Mouse (Mus musculus) hindbrain, embryonic 13.5 days (tissue): ENCODE data around the gene Chrm5. TPM values are rescaled to one million over a fixed set of nuclear protein-coding genes. Genes with fewer than 3 reads are reported as not detected.
A peak's percentile ranks its signal among the peaks of the same experiment; 100 is the strongest.

Source experiments
- ATAC-seq: fragments of 200-750 bp; cut with Nextera tagmentation; 2 replicates; pipeline ENCODE4 v1.8.0; 2017; ENCODE audit warnings: moderate TSS enrichment; ENCODE audit not compliant: low FRiP score
- H3K27ac ChIP-seq: fragments of 300-500 bp; sonication (generic); 2 replicates; pipeline ENCODE4 v1.5.1; 2015; ENCODE audit warnings: inconsistent platforms, mild to moderate bottlenecking, moderate library complexity
- H3K27me3 ChIP-seq: fragments of 300-500 bp; sonication (generic); 2 replicates; pipeline ENCODE4 v1.6.1; 2015; ENCODE audit warnings: mild to moderate bottlenecking, inconsistent platforms
- H3K36me3 ChIP-seq: fragments of 300-500 bp; sonication (generic); 2 replicates; pipeline ENCODE4 v1.6.1; 2015; ENCODE audit warnings: mild to moderate bottlenecking, inconsistent platforms
- H3K4me1 ChIP-seq: fragments of 300-500 bp; sonication (generic); replicated peaks from 2 replicates; pipeline ENCODE4 v1.6.1; 2015; ENCODE audit warnings: inconsistent platforms
- H3K4me2 ChIP-seq: fragments of 300-500 bp; sonication (generic); 2 replicates; pipeline ENCODE4 v1.6.1; 2015; ENCODE audit warnings: inconsistent platforms, mild to moderate bottlenecking, moderate library complexity
- H3K4me3 ChIP-seq: fragments of 300-500 bp; sonication (generic); 2 replicates; pipeline ENCODE4 v1.5.1; 2015; ENCODE audit warnings: mild to moderate bottlenecking, inconsistent platforms
- H3K9ac ChIP-seq: fragments of 300-500 bp; sonication (generic); 2 replicates; pipeline ENCODE4 v1.6.1; 2015; ENCODE audit warnings: mild to moderate bottlenecking, inconsistent platforms
- H3K9me3 ChIP-seq: fragments of 300-500 bp; sonication (generic); 2 replicates; pipeline ENCODE4 v1.6.1; 2016; ENCODE audit warnings: inconsistent platforms
- WGBS: fragments of 180-500 bp; shearing (Covaris S2); methylation state at CpG from one replicate; pipeline ENCODE4 v1.1.7; 2015; 5-methylcytosine and 5-hydroxymethylcytosine counted together
- polyA plus RNA-seq: library from polyadenylated mRNA; unstranded; fragments of >200 nt; fragmentation: Nextera tagmentation; extraction: Ambion mirVana; gene quantifications from 2 replicates; pipeline ENCODE4 v1.2.1, GENCODE M21; 2015

The Chrm5 gene
- polyA plus RNA-seq, 1 experiment from 2014 or later, result 0.68 TPM

DNA sequence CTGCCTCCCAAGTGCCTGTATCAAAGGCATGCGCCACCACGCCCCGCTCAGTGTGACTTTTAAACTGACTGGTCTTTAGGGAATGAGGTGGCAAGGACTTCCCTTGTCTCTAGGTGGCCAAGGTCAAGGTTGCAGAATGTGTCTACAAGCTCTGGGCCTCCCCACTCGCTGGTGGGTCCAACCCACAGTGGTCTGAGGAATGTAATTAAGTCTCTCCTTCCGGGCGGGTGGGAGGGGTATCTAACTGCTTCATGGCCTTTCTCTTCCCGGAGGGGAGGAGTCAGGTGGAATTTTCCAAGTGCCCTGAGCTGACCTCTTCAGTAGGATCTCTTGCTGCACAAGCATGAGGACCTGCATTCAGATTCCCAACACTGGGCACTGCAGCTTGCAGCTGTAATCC is 17.3 kb upstream of the Chrm5 start:
- Histone ChIP-seq H3K4me2 (no peak overlapping the region), H3K27ac (no peak overlapping the region), H3K36me3 (no peaks in the 10 kb centered on the region), H3K9me3 (no peaks in the 10 kb centered on the region), H3K9ac (no peak overlapping the region), H3K27me3 (no peaks in the 10 kb centered on the region), H3K4me1 (peaks cover 11% of the 10 kb centered on the region), H3K4me3 (no peak overlapping the region)
- 77% methylated on average over 7 of the region's 7 CpGs for WGBS
- ATAC-seq, result no peak

DNA sequence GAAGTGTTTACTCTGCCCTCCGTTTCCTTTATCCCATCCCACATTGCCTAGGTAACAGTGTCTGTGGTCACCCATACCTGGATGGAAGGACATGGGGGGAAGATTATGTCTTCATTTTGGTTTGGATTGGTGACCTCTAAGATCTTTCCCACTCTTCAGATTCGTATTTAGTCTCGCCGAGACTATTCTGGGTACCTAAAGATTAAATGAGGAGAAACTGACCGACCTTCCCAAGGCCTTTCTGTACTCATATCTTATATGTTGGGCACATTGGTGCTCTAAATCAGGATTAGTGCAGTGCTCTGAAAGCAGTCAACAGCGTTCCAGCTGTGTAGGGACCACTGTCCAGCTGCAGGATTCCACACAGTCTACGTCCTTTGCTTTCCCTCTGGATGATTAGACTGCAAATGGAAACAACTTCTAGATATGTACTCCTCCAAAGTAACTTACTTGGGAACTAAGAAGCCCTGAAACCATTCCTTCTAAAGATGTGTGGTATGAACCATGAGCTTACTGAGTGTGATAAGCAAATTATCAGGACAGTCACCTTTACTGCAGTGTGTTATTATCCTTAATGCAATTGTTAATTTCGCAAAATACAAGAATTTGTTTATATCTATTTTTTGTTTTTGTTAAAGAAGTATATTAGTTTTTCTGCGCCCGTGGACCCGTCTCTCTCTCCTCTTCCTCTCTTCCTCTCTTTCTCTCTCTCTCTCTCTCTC is 13.1 kb upstream of the Chrm5 start:
- Histone ChIP-seq H3K4me3 (peak overlapping the region; percentile 76), H3K4me2 (peak overlapping the region; percentile 73), H3K4me1 (peaks cover 12% of the 10 kb centered on the region), H3K27me3 (no peaks in the 10 kb centered on the region), H3K27ac (peak overlapping the region; percentile 98), H3K9me3 (no peaks in the 10 kb centered on the region), H3K36me3 (no peaks in the 10 kb centered on the region), H3K9ac (peak overlapping the region; percentile 94)
- 47% methylated on average over 11 of the region's 11 CpGs for WGBS
- ATAC-seq, result peak; percentile 28

DNA sequence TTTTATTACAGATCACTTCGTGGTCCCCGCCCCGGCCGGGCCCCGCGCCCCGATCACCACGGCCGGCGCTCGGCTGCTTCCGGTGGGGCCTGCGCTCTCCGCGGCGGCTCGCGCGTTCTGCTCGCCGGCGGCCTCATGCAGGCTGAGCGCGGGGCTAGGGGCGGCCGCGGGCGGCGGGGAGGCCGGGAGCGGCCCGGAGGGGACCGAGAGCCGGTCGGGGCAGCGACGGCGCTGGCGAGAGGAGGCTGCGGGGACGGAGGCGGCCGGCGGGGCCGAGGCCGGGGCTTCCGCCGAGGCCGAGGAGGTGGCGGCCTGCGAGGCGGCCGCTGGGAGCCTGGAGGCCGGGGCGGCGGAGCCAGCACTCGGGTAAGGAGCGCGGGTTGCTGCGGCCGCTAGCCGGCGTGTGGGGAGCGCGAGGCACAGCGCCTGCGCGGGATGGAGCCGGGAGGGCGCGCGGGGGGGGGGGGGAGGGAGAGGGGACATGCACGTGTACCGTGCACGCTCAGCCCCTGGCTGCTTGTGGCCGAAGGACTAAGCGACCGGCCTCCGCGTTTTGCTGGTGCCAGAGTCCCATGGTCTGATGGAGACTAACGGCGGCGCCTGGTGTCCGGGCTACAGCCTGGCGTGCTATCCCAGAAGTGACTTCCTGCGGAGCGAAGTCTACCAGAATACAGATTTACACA is 12.4 kb upstream of the Chrm5 start, which contains the start of gene Aven:
Aven (plus strand) TSS at position 109 of the 683 bp plus-strand sequence.
- Histone ChIP-seq H3K4me3 (peak within 1 kb of the TSS; percentile 76), H3K27ac (peak within 1 kb of the TSS; percentile 98), H3K36me3 (no peaks in the 10 kb centered on the region), H3K9me3 (no peaks in the 10 kb centered on the region), H3K4me1 (peaks cover 12% of the 10 kb centered on the region), H3K4me2 (peak within 1 kb of the TSS; percentile 73), H3K27me3 (no peaks in the 10 kb centered on the region), H3K9ac (peak within 1 kb of the TSS; percentile 94)
- peak; percentile 97 for ATAC-seq
- under 1% methylated on average over 55 of the region's 87 CpGs for WGBS

DNA sequence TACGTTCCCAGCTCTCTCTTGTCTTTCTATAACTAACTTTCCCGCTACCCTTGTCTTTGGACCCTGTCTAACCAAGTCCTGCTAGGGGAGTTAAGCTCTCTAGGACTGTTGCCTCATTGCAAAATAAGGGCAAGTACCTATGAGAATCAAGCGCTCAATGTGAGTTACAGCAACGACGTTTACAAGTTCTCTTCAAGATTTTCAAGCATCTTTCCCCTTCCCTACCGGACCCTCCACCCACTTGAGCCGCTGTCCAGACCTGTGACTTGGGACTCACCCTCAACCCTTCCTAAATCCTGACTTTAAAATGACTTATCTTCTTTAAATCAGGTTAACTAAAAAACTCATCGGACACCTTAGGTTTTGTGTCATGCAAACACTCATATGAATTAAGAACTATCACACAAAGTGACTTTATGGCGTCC is 11.9 kb upstream of the Chrm5 start:
- Histone ChIP-seq H3K9me3 (no peaks in the 10 kb centered on the region), H3K4me2 (peak overlapping the region; percentile 73), H3K4me3 (peak overlapping the region; percentile 76), H3K27ac (peak overlapping the region; percentile 98), H3K27me3 (no peaks in the 10 kb centered on the region), H3K4me1 (peaks cover 12% of the 10 kb centered on the region), H3K9ac (peak overlapping the region; percentile 94), H3K36me3 (no peaks in the 10 kb centered on the region)
- ATAC-seq, result peak; percentile 5; the same call in 1 of the 2 replicates
- WGBS, result 6% methylated on average over 9 of the region's 9 CpGs

DNA sequence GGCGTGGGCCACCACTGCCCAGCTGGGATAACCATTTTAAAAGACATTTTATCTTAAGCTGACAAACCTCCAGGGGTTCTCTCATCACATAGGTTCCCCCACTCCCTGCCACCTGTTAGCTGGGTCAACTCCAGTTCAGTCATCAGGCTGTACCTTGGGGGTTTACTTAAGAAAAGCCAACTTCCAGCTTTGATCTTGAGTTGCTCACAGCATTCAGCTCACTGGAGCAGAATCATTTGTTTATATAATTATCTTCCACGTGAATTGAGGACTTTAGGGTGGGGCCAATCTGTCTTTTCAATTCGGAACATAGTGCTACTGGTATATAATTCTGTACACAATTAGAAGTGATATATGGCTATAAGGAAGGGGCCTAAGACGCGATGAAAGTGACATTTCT is 11.1 kb upstream of the Chrm5 start:
- no peak for ATAC-seq
- Histone ChIP-seq H3K36me3 (no peaks in the 10 kb centered on the region), H3K9me3 (no peaks in the 10 kb centered on the region), H3K9ac (no peak overlapping the region), H3K4me1 (peaks cover 12% of the 10 kb centered on the region), H3K27ac (no peak overlapping the region), H3K4me3 (no peak overlapping the region), H3K4me2 (no peak overlapping the region), H3K27me3 (no peaks in the 10 kb centered on the region)
- WGBS, result 64% methylated on average over 5 of the region's 5 CpGs

DNA sequence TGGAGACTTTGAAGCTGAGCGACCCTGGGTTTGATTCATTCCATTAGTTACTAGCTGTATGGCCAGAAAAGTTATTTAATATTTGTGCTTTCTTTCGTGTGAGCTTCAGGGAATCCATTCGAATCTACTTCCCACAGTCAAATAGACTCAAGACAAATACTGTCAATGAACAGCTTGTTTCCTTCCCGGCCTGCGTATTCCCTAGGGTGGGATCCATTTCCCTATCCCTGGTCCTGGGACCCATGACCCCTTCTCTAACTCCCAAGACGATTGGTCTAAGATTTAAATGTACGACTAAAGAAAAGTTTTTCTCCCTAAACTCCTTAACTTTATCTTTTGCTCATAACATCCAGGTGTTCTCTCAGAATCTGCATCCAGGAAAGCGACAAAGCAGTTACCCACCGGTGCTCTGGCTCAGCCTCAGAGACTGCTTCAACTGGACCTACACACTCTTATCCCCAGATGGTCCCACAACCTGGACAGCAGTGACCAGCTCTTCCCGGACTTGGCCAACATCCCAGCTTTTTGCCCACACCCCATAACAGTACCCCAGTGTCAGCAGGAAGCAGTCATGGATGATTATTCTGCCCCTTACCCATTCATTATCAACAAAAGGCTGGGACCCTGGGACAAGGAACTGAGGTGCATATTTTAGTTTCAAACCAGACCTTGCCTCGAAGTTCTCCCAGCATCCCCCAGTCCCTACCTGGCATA is 10.1 kb upstream of the Chrm5 start:
- Histone ChIP-seq H3K9ac (no peak overlapping the region), H3K9me3 (no peaks in the 10 kb centered on the region), H3K4me2 (no peak overlapping the region), H3K27me3 (no peaks in the 10 kb centered on the region), H3K27ac (no peak overlapping the region), H3K4me3 (no peak overlapping the region), H3K36me3 (no peaks in the 10 kb centered on the region), H3K4me1 (peaks cover 12% of the 10 kb centered on the region)
- no peak for ATAC-seq
- 79% methylated on average over 11 of the region's 11 CpGs for WGBS

DNA sequence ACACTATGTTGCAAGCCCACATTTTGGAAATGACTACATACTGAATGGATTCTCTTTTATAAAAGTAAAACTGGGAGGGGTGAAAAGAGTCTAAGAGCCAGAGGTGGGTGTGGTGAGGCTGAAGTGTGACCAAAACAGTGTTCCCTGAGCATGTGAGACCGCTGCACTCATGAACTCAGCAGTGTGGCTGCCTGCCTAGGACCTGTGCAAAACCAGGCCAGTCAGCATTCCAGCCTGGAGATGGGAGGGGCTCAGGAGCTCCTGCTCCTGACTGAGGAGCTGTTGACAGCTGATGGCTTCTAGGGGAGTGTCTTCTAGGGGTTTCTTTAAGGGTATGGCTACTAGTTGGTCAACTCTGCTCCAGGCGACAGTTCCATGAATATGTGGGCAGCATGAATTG is 4.3 kb upstream of the Chrm5 start:
- no peak overlapping the region for H3K9ac ChIP-seq
- no peaks in the 10 kb centered on the region for H3K36me3 ChIP-seq
- no peak for ATAC-seq
- no peaks in the 10 kb centered on the region for H3K9me3 ChIP-seq
- H3K27me3 ChIP-seq, result no peaks in the 10 kb centered on the region
- H3K4me3 ChIP-seq, result no peak overlapping the region
- WGBS, result 83% methylated on average over 2 of the region's 2 CpGs
- H3K4me2 ChIP-seq, result no peak overlapping the region
- no peak overlapping the region for H3K27ac ChIP-seq
- H3K4me1 ChIP-seq, result no peaks in the 10 kb centered on the region

DNA sequence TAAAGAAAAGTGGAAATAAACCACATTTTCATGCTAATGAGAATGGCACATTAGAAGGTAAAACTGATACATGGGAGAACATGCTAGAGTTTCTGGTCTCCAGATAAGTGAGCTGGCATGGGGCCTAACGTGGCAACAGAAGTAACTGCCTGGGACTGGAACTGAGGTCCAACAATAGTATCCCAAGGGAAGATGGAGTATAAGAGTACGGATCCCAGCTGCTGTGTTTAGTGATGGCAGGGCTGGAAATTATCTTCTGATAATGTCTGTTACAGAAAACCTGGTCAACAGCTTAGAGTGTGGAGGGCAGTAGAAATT is 2.7 kb upstream of the Chrm5 start:
- H3K4me3 ChIP-seq, result no peak overlapping the region
- H3K9ac ChIP-seq, result no peak overlapping the region
- H3K27me3 ChIP-seq, result no peaks in the 10 kb centered on the region
- H3K4me2 ChIP-seq, result no peak overlapping the region
- H3K27ac ChIP-seq, result no peak overlapping the region
- no peak for ATAC-seq
- H3K9me3 ChIP-seq, result no peaks in the 10 kb centered on the region
- no peaks in the 10 kb centered on the region for H3K36me3 ChIP-seq
- 69% methylated on average over 2 of the region's 2 CpGs for WGBS
- H3K4me1 ChIP-seq, result no peaks in the 10 kb centered on the region

DNA sequence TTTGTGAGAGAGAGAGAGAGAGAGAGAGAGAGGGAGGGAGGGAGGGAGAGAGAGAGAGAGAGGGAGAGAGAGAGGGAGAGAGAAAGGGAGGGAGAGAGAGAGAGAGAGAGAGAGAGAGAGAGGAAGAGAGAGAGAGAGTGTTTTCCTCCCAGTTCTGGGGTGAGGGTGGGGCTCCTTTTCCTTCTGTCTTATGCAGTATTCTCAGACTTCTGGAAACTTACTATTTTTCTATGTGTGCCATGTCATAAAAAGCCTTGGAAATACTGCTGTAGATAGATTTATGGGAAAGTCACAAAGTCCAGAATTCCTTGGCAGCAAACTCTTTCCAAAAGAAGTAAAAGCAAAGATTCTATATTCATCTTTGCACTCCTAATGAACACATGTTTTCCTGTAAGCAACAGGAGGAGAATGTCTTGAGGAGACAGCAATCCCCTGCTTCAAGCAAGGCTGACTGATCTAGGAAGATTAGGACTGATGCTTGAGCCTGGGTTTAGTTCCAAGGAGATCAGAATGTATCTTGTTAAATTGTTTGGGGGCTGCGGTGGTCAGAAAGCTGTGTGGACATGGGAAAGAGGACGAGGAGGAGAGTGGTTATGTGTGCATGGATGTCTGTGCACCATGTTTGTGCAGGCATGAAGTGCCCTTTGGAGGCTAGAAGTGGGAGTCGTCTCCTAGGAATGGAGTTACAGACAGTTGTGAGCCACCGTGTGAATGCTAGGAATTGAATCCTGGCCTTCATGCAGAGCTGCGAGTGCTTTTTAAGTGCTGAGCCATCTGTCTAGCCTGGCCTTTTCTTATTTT is 2.2 kb upstream of the Chrm5 start:
- H3K27me3 ChIP-seq, result no peaks in the 10 kb centered on the region
- H3K4me2 ChIP-seq, result no peak overlapping the region
- no peaks in the 10 kb centered on the region for H3K4me1 ChIP-seq
- 79% methylated on average over 5 of the region's 5 CpGs for WGBS
- no peak overlapping the region for H3K9ac ChIP-seq
- H3K36me3 ChIP-seq, result no peaks in the 10 kb centered on the region
- no peak for ATAC-seq
- H3K4me3 ChIP-seq, result no peak overlapping the region
- no peak overlapping the region for H3K27ac ChIP-seq
- H3K9me3 ChIP-seq, result no peaks in the 10 kb centered on the region

DNA sequence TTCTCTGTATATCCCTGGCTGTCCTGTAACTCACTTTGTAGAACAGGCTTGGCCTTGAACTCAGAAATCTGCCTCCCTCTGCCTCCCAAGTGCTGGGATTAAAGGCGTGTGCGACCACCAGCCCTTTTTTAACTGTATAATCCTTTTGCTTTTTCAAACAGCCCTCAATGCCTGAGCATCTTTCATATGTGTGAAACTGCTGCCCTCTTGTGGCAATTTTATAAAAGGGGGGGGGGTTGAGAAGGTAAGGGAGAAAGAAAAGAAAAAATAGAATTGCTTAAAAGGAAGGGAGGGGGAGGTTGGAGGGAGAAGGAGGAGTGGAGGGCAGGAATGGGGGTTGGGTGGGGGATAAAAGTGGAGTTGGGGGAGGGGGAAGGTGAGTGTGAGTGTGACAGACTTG is 995 bp upstream of the Chrm5 start:
- 0% methylated on average over 2 of the region's 2 CpGs for WGBS

DNA sequence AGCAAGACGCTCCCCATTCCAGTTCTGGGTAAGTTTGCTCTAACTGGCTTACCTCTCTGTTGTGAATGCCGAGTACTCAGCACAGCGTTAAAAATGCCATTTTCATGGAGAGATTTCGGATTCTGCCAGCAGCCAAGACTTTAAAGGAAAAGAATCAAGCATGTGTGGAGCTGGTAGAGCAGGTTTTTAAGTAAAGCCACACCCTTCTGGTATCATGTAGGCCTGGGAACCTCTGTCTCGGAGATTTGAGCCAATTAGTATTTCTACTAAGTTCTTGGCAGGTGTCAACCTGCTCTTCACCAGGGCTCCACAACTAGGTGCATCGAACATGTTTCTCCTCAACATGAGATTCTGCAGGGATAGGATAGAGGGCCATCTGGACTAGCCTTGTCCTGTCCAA is 4.0 kb downstream of the Chrm5 start:
- 84% methylated on average over 6 of the region's 6 CpGs for WGBS
- Histone ChIP-seq H3K4me2 (no peak overlapping the region), H3K4me3 (no peak overlapping the region), H3K27me3 (no peaks in the 10 kb centered on the region), H3K4me1 (no peaks in the 10 kb centered on the region), H3K9me3 (no peaks in the 10 kb centered on the region), H3K27ac (no peak overlapping the region), H3K9ac (no peak overlapping the region), H3K36me3 (peaks cover 5% of the 10 kb centered on the region; the same call in 1 of the 2 replicates)
- ATAC-seq, result no peak

More for the DNA sequence above, 995 bp upstream of the Chrm5 start:
- Histone ChIP-seq H3K9me3 (no peaks in the 10 kb centered on the region), H3K4me3 (no peak overlapping the region), H3K27ac (no peak overlapping the region), H3K4me2 (no peak overlapping the region), H3K9ac (no peak overlapping the region), H3K36me3 (no peaks in the 10 kb centered on the region), H3K4me1 (no peaks in the 10 kb centered on the region), H3K27me3 (no peaks in the 10 kb centered on the region)
- peak; percentile 57; the same call in 1 of the 2 replicates for ATAC-seq
